Mouse (Mus musculus): ENCODE measurements around the gene Zfp78. TPM values are rescaled to one million over a fixed set of nuclear protein-coding genes. Genes with fewer than 3 reads are reported as not detected.

Gene Zfp78
- 1.9 and 2.1 TPM in 2 replicates for polyA plus RNA-seq (2016; fragmentation: Nextera tagmentation; extraction: Ambion mirVana)

DNA sequence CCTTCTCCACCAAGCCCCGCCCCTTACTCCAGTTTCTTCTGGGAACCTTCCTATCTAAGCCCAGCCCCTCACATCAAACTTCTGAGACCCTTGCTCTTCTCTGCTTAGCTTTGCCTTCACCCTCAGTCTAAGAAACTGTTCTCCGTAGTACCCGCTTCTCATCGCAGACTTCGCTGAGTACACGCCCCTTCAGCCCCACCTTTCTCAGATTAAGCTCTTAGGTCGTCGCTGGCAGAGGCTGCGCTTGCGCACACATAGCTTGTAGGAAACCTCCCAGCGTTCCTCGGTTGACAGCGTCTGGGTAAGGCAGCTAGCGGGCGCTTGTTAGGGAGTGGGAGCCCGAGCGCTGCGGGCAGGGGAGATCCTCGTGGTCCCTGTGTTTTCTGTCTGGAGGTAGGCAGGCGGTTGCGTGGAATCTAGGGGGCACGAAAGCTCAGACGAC lies at the start of gene Zfp78:
Gene Zfp78 (plus strand): TSS at position 234 of the 442 bp plus-strand sequence.
- Histone ChIP-seq H3K27me3 (ENCODE audit: poor library complexity, severe bottlenecking) (no peaks in the 10 kb centered on the region), H3K4me3 (peak within 1 kb of the TSS; percentile 61), H3K9me3 (0 out of 2 replicates have a peak, but pooled peaks cover 3% of the 10 kb centered on the region), H3K4me1 (peaks cover 20% of the 10 kb centered on the region), H3K27ac (peak within 1 kb of the TSS; percentile 84), H3K36me3 (replicated peaks) (no peaks in the 10 kb centered on the region)
- 0% methylated on average over 23 of the region's 23 CpGs for WGBS
- peak; percentile 88 for DNase-seq (ENCODE audit: extremely low spot score, low spot score)

DNA sequence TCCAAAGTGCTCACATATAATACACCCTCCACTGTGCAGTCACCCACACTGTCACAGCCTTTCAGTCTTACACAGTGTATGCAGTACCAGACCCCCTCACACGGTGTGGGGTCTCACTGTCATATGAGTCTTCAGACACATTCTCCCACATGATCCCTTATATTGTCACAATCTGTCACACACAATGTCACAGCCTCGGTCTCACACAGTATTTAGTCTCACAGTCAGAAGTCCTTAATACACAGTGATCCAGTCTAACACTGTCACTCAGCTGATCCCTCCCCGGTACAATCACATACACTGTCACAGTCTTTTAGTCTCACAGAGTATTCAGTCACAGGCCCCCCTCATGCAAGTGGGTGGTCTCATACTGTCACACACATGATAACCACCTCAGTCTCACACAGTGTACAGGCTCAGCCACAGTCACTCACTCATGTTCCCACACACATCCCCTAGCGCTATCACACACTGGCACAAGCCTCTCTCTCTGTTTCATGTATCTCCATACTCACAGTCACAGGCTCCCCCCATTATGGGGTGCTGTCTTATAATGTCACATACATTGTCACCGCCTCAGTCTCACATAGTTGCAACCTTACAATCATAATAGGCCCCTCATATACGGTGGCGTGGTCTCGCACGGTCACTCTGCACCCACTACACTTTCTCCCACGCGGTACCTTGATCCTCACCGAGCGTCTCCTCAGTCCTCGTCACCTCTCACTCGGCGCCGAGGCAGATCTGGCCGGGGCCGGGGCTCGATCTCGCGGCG lies 32.4 kb upstream of the Zfp78 start:
- H3K4me3 ChIP-seq: peak overlapping the region; percentile 63
- peaks cover 4% of the 10 kb centered on the region for H3K36me3 ChIP-seq (replicated peaks)
- H3K4me1 ChIP-seq: peaks cover 17% of the 10 kb centered on the region
- H3K27ac ChIP-seq: peak overlapping the region; percentile 89
- WGBS: 22% methylated on average over 23 of the region's 23 CpGs
- H3K27me3 ChIP-seq (ENCODE audit: poor library complexity, severe bottlenecking): no peaks in the 10 kb centered on the region
- DNase-seq (ENCODE audit: extremely low spot score, low spot score): no peak
- 0 out of 2 replicates have a peak, but pooled peaks cover 4% of the 10 kb centered on the region for H3K9me3 ChIP-seq

DNA sequence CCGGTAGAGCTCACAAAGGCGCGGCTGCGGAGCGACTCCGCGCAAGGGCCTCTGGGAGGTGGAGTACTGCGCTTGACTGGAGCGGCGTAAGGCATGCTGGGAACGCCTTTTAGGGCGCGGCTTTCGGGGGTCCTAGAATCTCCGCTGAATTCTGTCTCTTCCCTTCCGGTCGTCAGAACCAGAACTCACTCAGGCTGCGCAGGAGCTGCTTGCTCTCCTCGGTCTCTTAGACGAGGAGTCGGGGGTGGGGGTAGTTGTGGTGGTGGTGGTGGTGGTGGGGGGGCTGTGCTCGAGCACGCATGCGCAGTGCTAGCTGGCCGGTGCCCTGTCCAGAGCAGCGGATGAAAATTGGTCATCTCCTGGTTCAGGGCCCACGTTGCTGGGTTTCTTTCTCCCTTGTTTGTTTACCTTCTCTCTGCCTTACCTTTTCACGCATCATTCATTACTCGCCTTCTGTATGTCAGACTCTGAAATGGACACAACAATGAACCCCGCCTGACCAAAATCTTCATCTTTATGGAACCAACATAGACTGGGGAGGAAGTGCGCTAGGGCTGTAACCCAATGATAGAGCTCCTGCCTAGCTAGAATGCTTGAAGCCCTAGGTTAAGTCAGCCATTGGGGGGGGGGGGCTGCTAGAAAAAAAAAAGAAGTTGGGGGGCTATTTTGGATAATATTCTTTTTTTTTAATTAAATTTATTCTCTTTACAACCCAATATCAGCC lies 31.7 kb upstream of the Zfp78 start, which contains the start of gene Zfp583:
Gene Zfp583 (minus strand): TSS at position 53 of the 724 bp plus-strand sequence.
- Histone ChIP-seq H3K27me3 (ENCODE audit: poor library complexity, severe bottlenecking) (no peaks in the 10 kb centered on the region), H3K36me3 (replicated peaks) (peaks cover 4% of the 10 kb centered on the region), H3K27ac (peak within 1 kb of the TSS; percentile 89), H3K4me3 (peak within 1 kb of the TSS; percentile 63), H3K4me1 (peaks cover 17% of the 10 kb centered on the region), H3K9me3 (0 out of 2 replicates have a peak, but pooled peaks cover 4% of the 10 kb centered on the region)
- WGBS: 5% methylated on average over 31 of the region's 31 CpGs
- DNase-seq (ENCODE audit: extremely low spot score, low spot score): peak; percentile 80

DNA sequence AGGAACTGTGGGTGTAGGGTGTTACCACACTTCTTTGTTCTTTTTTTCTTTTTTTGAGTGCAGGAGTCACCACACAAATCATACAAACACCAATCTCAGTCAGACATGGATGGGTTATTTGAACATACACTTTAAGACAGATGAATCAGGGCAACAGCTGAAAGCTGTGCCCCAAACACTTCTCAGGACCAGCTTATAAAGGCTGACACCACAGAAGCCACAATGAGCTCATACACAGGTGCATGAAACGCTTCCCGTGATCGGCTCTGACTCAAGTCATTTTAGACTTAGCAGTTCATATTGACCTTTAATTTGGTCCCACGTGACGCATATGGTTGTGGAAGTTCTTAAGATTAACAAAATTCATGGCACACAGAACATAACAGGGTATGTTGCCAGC lies 23.2 kb upstream of the Zfp78 start:
- DNase-seq (ENCODE audit: extremely low spot score, low spot score): no peak

DNA sequence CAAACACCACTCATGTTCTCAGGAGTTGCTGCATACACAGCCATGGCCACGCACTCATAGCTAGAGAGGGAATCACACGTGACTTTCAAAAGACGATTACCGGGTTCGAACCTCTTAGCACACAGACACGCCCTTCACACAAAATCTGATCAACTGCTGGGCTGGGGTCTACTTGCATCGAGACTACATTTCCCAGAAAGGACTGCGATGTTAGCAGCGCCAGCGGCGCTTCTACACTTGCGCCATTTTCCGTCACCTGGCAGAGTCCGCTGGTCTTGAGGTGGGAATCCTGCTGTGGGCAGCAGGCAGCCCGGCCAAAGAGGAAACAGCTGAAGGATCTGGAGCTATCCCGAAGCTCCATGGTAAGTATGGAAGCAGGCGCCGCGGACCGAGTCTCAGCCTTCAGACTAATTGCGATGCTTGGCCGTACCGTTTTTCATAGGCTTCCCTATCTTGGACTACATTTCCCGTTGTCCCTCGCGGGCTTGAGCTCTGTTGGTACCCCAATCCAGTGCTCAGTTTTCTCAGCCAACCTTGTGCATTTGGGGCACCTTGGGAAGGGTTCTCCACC lies 19.5 kb upstream of the Zfp78 start, which contains the start of gene Gm3854:
Gene Gm3854 (plus strand): TSS at position 259 of the 571 bp plus-strand sequence.
- Histone ChIP-seq H3K27ac (peak within 1 kb of the TSS; percentile 91), H3K4me3 (peak within 1 kb of the TSS; percentile 67), H3K4me1 (peaks cover 3% of the 10 kb centered on the region; the same call in 1 of the 2 replicates), H3K27me3 (ENCODE audit: poor library complexity, severe bottlenecking) (no peaks in the 10 kb centered on the region), H3K9me3 (peaks cover 4% of the 10 kb centered on the region; the same call in 1 of the 2 replicates), H3K36me3 (replicated peaks) (no peaks in the 10 kb centered on the region)
- peak; percentile 83 for DNase-seq (ENCODE audit: extremely low spot score, low spot score)
- under 1% methylated on average over 26 of the region's 26 CpGs for WGBS

More for the DNA sequence above, 23.2 kb upstream of the Zfp78 start:
- no peaks in the 10 kb centered on the region for H3K36me3 ChIP-seq (replicated peaks)
- H3K4me1 ChIP-seq: peaks cover 3% of the 10 kb centered on the region; the same call in 1 of the 2 replicates
- H3K27ac ChIP-seq: no peak overlapping the region
- peaks cover 4% of the 10 kb centered on the region; the same call in 1 of the 2 replicates for H3K9me3 ChIP-seq
- H3K4me3 ChIP-seq: no peak overlapping the region
- 82% methylated on average over 5 of the region's 5 CpGs for WGBS
- H3K27me3 ChIP-seq (ENCODE audit: poor library complexity, severe bottlenecking): no peaks in the 10 kb centered on the region

DNA sequence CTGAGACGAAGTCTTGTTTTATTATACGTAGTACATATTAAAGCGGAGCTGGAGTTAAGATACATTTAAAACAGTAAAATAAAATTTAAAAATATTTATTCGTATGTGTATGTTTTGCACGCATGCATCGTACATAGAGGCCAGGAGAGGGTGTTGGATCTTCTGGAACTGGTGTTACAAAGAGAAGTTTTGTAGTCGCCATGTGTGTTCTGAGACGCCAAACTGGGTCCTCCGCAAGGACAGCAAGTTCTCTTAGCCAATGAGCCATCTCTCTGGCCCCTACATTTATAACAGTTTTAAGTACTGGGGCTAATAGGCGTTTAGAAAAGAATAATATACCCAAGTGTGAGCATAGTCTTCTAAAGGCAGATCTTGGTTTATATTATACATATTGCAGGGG lies 19.0 kb upstream of the Zfp78 start:
- peak overlapping the region; percentile 91; the same call in 1 of the 2 replicates for H3K27ac ChIP-seq

DNA sequence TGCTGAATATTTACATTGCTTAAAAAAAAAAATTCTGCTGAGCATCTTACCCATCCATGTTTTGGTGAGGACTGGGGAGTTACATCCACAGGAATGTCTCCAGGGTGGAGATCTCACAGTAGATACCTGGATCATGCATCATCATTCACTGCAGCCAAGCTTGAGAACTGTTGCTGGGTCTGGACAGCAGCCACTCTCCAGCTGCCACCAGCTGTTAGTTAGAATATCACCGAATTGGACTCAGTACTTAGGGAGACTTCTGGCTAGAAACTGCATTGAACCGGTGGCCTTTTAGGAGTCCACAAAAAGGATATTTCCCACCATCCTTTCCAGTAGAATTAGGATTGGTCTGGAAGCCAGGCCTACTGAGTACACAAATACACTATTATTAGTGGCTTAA lies 5.0 kb upstream of the Zfp78 start:
- peaks cover 13% of the 10 kb centered on the region for H3K36me3 ChIP-seq (replicated peaks)
- no peak for DNase-seq (ENCODE audit: extremely low spot score, low spot score)
- no peak overlapping the region for H3K4me3 ChIP-seq
- H3K27ac ChIP-seq: no peak overlapping the region
- H3K27me3 ChIP-seq (ENCODE audit: poor library complexity, severe bottlenecking): no peaks in the 10 kb centered on the region
- H3K4me1 ChIP-seq: peaks cover 10% of the 10 kb centered on the region
- 70% methylated on average over 2 of the region's 2 CpGs for WGBS
- H3K9me3 ChIP-seq: 0 out of 2 replicates have a peak, but pooled peaks cover 1% of the 10 kb centered on the region

More for the DNA sequence above, 19.0 kb upstream of the Zfp78 start:
- DNase-seq (ENCODE audit: extremely low spot score, low spot score): no peak
- Histone ChIP-seq H3K4me3 (peak overlapping the region; percentile 67), H3K4me1 (peaks cover 3% of the 10 kb centered on the region; the same call in 1 of the 2 replicates), H3K27me3 (ENCODE audit: poor library complexity, severe bottlenecking) (no peaks in the 10 kb centered on the region), H3K9me3 (peaks cover 4% of the 10 kb centered on the region; the same call in 1 of the 2 replicates), H3K36me3 (replicated peaks) (no peaks in the 10 kb centered on the region)
- WGBS: 32% methylated on average over 10 of the region's 10 CpGs

DNA sequence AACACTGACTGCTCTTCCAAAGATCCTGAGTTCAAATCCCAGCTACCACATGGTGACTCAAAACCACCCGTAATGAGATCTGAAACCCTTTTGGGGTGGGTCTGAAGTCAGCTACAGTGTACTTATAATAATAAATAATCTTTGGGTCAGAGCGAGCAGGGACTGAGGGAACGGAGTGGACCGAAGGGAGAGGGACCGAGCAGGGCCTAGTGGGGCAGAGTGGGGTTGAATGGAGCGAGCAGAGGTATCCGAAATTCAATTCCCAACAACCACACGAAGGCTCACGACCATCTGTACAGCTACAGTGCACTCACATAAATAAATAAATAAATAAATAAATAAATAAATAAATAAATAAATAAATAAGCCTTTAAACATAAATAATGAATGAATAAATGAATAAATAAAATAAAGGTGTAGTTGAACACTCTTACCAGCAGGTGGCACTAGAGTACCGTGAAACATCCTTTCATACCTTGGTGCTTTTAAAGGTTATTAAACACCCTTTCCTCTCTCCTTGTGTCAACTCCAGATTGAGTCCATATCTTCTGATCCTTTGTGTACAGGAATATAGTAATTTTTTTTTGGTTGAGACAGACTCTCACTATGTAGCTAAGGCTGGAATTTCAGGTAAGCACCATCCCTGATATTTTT lies 4.0 kb upstream of the Zfp78 start:
- Histone ChIP-seq H3K27me3 (ENCODE audit: poor library complexity, severe bottlenecking) (no peaks in the 10 kb centered on the region), H3K9me3 (0 out of 2 replicates have a peak, but pooled peaks cover 3% of the 10 kb centered on the region), H3K36me3 (replicated peaks) (peaks cover 8% of the 10 kb centered on the region), H3K27ac (no peak overlapping the region), H3K4me3 (no peak overlapping the region), H3K4me1 (peaks cover 16% of the 10 kb centered on the region)
- no peak for DNase-seq (ENCODE audit: extremely low spot score, low spot score)
- whole genome bisulfite sequencing: 53% methylated on average over 10 of the region's 10 CpGs

DNA sequence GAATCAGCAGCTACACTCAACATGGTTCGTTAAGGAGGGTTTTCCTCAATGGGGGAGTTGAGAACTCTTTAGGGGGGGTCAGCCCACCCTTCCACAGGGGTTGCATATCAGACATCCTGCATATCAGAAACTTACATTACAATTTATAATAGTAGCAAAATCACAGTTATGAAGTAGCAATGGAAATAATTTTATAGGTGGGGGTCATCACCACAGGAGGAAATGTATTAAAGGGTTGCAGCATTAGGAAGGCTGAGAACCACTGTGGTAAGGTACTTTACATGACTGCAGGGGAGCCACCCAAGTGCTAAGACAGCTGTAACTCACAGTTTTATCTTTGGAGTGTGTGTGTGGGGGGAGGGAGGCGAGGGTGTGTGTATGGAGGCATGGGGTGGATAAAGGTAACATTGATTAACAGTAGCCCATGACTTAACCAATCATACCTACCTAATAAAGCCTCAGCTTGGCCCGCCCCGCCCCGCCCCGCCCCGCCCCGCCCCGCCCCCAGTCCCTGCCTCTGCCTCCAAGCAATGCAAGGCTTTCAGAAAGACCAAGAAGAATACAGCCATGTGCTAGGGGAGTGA lies 2.5 kb upstream of the Zfp78 start:
- DNase-seq (ENCODE audit: extremely low spot score, low spot score): peak; percentile 17
- H3K4me1 ChIP-seq: peaks cover 20% of the 10 kb centered on the region
- no peak overlapping the region for H3K4me3 ChIP-seq
- H3K27ac ChIP-seq: no peak overlapping the region
- no peaks in the 10 kb centered on the region for H3K36me3 ChIP-seq (replicated peaks)
- 12% methylated on average over 9 of the region's 9 CpGs for WGBS
- 0 out of 2 replicates have a peak, but pooled peaks cover 3% of the 10 kb centered on the region for H3K9me3 ChIP-seq
- no peaks in the 10 kb centered on the region for H3K27me3 ChIP-seq (ENCODE audit: poor library complexity, severe bottlenecking)

DNA sequence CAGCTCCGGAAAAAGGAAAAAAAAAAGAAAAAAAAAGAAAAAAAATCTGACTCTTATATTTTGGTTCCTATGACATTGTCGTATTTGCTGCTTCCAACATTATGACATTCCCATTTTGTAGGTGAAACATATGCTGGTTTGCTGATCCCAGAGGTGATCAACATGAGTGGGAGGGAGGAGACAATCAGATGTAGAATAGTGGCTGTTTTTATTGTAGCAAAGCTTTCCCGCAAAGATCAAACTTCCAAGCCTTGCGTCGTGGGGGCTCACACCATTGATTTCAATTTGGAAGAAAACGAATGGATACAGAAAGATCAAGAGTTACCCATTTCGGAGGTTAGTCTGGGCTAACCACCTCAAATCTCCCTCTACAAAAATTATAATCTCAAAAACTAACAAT lies 1.3 kb upstream of the Zfp78 start:
- peak overlapping the region; percentile 84 for H3K27ac ChIP-seq
- DNase-seq (ENCODE audit: extremely low spot score, low spot score): no peak
- no peaks in the 10 kb centered on the region for H3K27me3 ChIP-seq (ENCODE audit: poor library complexity, severe bottlenecking)
- peak overlapping the region; percentile 61 for H3K4me3 ChIP-seq
- 27% methylated on average over 7 of the region's 7 CpGs for WGBS
- 0 out of 2 replicates have a peak, but pooled peaks cover 3% of the 10 kb centered on the region for H3K9me3 ChIP-seq
- H3K36me3 ChIP-seq (replicated peaks): no peaks in the 10 kb centered on the region
- peaks cover 20% of the 10 kb centered on the region for H3K4me1 ChIP-seq

DNA sequence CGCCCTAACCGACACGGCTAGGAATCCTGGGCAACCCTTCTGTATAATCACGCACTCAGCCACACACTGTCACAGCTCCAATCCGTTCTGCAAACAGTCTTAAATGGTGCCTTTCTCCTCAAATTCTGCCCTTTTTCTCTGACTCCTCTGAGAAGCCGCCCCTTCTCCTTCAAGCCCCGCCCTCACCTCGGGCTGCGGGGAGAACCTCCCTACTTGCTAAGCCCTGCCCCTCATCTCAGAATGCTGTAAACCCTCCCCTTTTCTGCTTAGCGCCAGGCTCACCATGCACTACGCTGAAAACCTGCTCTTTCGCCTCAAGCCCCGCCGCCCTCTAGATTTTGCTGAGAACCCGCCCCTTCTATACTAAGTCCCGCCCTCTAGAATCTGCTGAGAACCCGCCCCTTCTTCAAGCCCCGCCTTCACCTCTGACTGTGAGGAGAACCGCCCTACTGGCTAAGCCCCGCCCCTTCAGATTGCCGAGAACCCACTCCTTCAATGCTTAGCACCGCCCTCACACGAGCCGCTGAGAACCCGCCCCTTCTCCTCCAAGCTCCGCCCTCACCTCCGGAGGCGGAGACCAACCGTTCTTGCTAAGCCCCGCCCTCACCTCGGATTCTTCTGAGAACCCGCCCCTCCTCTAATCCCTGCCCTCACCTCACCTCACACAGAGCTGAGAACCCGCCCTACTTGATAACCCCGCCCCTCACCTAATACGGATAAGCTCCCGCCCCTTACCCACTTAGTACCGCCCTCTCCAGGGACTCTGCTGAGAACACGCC lies 623 bp upstream of the Zfp78 start:
- H3K36me3 ChIP-seq (replicated peaks): no peaks in the 10 kb centered on the region
- DNase-seq (ENCODE audit: extremely low spot score, low spot score): peak; percentile 98
- peak overlapping the region; percentile 84 for H3K27ac ChIP-seq
- peaks cover 20% of the 10 kb centered on the region for H3K4me1 ChIP-seq
- peak overlapping the region; percentile 61 for H3K4me3 ChIP-seq
- under 1% methylated on average over 38 of the region's 38 CpGs for whole genome bisulfite sequencing
- H3K9me3 ChIP-seq: 0 out of 2 replicates have a peak, but pooled peaks cover 3% of the 10 kb centered on the region
- H3K27me3 ChIP-seq (ENCODE audit: poor library complexity, severe bottlenecking): no peaks in the 10 kb centered on the region

All from forebrain, embryonic 10.5 days (tissue).